Mouse (Mus musculus): ENCODE data around the gene Nudt15. TPM values are rescaled to one million over a fixed set of nuclear protein-coding genes. Genes with fewer than 3 reads are reported as not detected.
"Not testable (repeated sequence)": the region's sequence is repeated elsewhere in the genome, so short reads cannot be mapped to it uniquely, and the experiment has no call there.

Nudt15 gene
- polyA plus RNA-seq, 1 experiment from 2014 or later = 8.5 TPM

GRCm38 (mm10) chr14:73547034-73547433 lies 1.0 kb downstream of the Nudt15 start:
- Histone ChIP-seq H3K9me3 (no peaks in the 10 kb centered on the region), H3K9ac (replicated peaks) (no peak overlapping the region)

GRCm38 (mm10) chr14:73543781-73544180 lies 4.3 kb downstream of the Nudt15 start:
- H3K36me3 ChIP-seq = no peaks in the 10 kb centered on the region
- WGBS = 4% methylated on average over 6 of the region's 6 CpGs
- no peaks in the 10 kb centered on the region for H3K4me1 ChIP-seq
- no peak overlapping the region for H3K4me3 ChIP-seq
- no peak overlapping the region for H3K9ac ChIP-seq (replicated peaks)
- no peaks in the 10 kb centered on the region for H3K9me3 ChIP-seq
- H3K4me2 ChIP-seq (replicated peaks) = no peak overlapping the region
- H3K27me3 ChIP-seq = no peaks in the 10 kb centered on the region
- no peak overlapping the region for H3K27ac ChIP-seq (replicated peaks)
- ATAC-seq (replicated peaks) = peak; percentile 58; the same call in 1 of the 2 replicates

More at GRCm38 (mm10) chr14:73547034-73547433, 1.0 kb downstream of the Nudt15 start:
- no peak for ATAC-seq (replicated peaks)
- H3K27ac ChIP-seq (replicated peaks) = no peak overlapping the region
- no peak overlapping the region for H3K4me3 ChIP-seq
- H3K36me3 ChIP-seq = no peaks in the 10 kb centered on the region
- H3K27me3 ChIP-seq = no peaks in the 10 kb centered on the region
- no peak overlapping the region for H3K4me2 ChIP-seq (replicated peaks)
- WGBS = 72% methylated on average over 4 of the region's 4 CpGs
- H3K4me1 ChIP-seq = 0 out of 2 replicates have a peak, but pooled peaks cover under 1% of the 10 kb centered on the region

- H3K4me1 ChIP-seq = no peaks in the 10 kb centered on the region
- no peak for ATAC-seq (replicated peaks)
- no peak overlapping the region for H3K9ac ChIP-seq (replicated peaks)
- H3K4me2 ChIP-seq (replicated peaks) = no peak overlapping the region
- 97% methylated on average over 2 of the region's 2 CpGs for WGBS
- H3K4me3 ChIP-seq = no peak overlapping the region
- no peaks in the 10 kb centered on the region for H3K36me3 ChIP-seq
- no peak overlapping the region for H3K27ac ChIP-seq (replicated peaks)
- H3K27me3 ChIP-seq = no peaks in the 10 kb centered on the region
- H3K9me3 ChIP-seq = no peaks in the 10 kb centered on the region
Observed at GRCm38 (mm10) chr14:73535641-73536040, 12.4 kb downstream of the Nudt15 start.

DNA sequence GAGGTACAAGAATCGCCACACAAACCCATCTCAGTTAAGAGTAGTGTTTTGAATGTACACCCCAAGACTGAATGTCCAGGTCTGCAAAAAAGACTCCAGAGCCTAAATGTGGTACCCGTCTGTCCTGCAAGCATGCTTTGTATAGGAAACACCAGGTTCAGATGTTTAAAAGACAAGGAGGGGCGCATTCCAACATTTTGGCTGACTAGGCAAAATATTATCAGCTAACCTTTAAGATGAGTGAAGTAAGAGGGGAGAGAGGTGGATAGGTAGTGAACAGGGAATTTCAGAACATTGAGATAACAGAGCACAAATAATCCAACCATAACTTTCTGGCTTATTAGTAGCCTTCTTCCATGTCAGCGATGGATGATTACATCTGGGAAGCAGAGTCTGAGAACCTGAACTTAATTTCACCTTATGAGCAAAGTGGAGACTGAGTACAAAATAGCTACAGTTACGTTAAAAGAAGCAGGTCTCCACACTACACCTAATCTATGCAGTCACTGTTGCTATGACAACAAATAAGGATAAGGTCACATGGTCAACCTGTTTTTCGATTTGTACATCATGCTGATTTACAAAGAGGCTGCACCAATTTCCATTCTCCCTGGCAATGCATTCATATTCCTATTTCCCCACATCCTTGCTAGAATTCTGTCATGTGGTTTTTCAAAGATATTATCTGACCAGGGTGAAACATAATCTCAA lies 14.1 kb downstream of the Nudt15 start:
- ATAC-seq (replicated peaks) = no peak

DNA sequence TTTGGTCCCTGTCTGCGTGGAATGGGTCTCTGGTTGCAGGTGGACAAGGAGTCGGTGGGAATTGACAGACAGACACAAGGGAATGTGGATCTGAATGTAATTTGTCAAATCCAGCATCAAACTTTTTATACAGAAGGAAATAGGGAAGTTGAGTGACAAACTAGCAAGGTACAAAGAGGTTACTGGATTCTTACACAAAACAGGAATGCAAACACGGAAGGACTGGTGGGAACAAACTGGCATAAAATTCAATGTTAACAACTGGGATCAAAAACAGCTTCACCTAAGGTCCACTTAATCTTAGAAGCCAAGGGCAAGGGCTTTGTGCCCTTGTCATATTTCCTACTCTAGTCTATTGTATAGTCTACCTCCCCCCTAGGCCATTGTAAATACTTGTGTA lies 19.4 kb downstream of the Nudt15 start:
- not testable (repeated sequence) for H3K27ac ChIP-seq (replicated peaks); H3K4me3 ChIP-seq; H3K9me3 ChIP-seq; H3K4me1 ChIP-seq; H3K27me3 ChIP-seq; ATAC-seq (replicated peaks); H3K9ac ChIP-seq (replicated peaks); H3K36me3 ChIP-seq; H3K4me2 ChIP-seq (replicated peaks)
- WGBS = 91% methylated on average over 3 of the region's 3 CpGs

More for the DNA sequence above, 14.1 kb downstream of the Nudt15 start:
- H3K36me3 ChIP-seq = no peaks in the 10 kb centered on the region
- no peaks in the 10 kb centered on the region for H3K27me3 ChIP-seq
- no peaks in the 10 kb centered on the region for H3K9me3 ChIP-seq
- H3K4me3 ChIP-seq = no peak overlapping the region
- no peaks in the 10 kb centered on the region for H3K4me1 ChIP-seq
- no peak overlapping the region for H3K4me2 ChIP-seq (replicated peaks)
- 67% methylated on average over 6 of the region's 6 CpGs for WGBS
- no peak overlapping the region for H3K9ac ChIP-seq (replicated peaks)
- no peak overlapping the region for H3K27ac ChIP-seq (replicated peaks)

DNA sequence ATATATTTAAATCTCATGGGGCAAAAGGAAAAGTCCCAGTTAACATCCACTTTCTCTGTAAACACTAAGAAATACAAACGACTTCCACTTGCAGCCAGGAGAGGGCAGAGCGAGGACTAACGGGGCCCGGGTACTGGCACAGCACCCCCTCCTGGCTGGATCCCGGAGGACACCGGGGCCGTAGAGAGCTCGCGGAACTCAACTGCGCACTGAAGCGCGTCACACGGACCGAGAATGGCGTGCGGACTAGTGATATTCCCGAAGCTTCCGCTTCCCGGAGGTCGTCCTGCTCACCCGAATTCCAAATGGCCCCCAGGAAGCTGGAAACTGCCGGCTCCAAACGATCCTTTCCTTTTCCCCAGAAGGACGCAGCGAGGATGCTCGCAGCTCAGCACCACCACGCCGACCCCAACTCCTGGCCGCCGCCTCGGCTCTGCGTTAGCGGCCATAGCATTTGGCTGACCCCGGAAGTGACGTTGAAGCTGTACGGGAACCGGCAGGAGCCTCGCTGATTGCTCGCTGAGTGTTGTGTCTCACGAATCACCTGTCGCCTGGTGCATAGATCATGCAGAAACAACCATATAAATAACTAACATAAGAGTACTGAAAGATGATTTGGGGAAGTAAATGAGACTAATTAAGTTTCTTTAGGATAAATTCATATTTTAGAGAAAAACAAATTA lies 23.1 kb downstream of the Nudt15 start, which contains the start of gene Sucla2:
TSS of gene Sucla2 (plus strand) at position 554 of the 683 bp plus-strand sequence.
- peaks cover 6% of the 10 kb centered on the region for H3K4me1 ChIP-seq
- peak within 1 kb of the TSS; percentile 58 for H3K9ac ChIP-seq (replicated peaks)
- WGBS = under 1% methylated on average over 41 of the region's 41 CpGs
- H3K4me2 ChIP-seq (replicated peaks) = peak within 1 kb of the TSS; percentile 39
- no peaks in the 10 kb centered on the region for H3K27me3 ChIP-seq
- no peaks in the 10 kb centered on the region for H3K9me3 ChIP-seq
- ATAC-seq (replicated peaks) = peak; percentile 100
- peak within 1 kb of the TSS; percentile 95 for H3K27ac ChIP-seq (replicated peaks)
- H3K4me3 ChIP-seq = peak within 1 kb of the TSS; percentile 53
- H3K36me3 ChIP-seq = no peaks in the 10 kb centered on the region

GRCm38 (mm10) chr14:73524136-73524535 lies 23.9 kb downstream of the Nudt15 start:
- no peak overlapping the region for H3K4me3 ChIP-seq
- no peak overlapping the region for H3K4me2 ChIP-seq (replicated peaks)
- WGBS = 73% methylated on average over 3 of the region's 3 CpGs
- no peak overlapping the region for H3K9ac ChIP-seq (replicated peaks)
- ATAC-seq (replicated peaks) = no peak; the same call in 1 of the 2 replicates
- no peaks in the 10 kb centered on the region for H3K36me3 ChIP-seq
- H3K9me3 ChIP-seq = no peaks in the 10 kb centered on the region
- no peaks in the 10 kb centered on the region for H3K27me3 ChIP-seq
- no peak overlapping the region for H3K27ac ChIP-seq (replicated peaks)
- peaks cover 6% of the 10 kb centered on the region for H3K4me1 ChIP-seq

GRCm38 (mm10) chr14:73509765-73510423 lies 38.1 kb downstream of the Nudt15 start, which contains the start of gene Med4:
Med4 (plus strand) TSS chr14:73510025.
- Histone ChIP-seq H3K36me3 (peaks cover 6% of the 10 kb centered on the region; the same call in 1 of the 2 replicates), H3K27ac (replicated peaks) (peak within 1 kb of the TSS; percentile 56; the same call in 1 of the 2 replicates), H3K9me3 (no peaks in the 10 kb centered on the region), H3K9ac (replicated peaks) (peak within 1 kb of the TSS; percentile 94), H3K4me3 (peak within 1 kb of the TSS; percentile 79), H3K27me3 (no peaks in the 10 kb centered on the region), H3K4me1 (peaks cover 22% of the 10 kb centered on the region), H3K4me2 (replicated peaks) (peak within 1 kb of the TSS; percentile 90)
- ATAC-seq (replicated peaks) = peak; percentile 96
- WGBS = under 1% methylated on average over 41 of the region's 41 CpGs

DNA sequence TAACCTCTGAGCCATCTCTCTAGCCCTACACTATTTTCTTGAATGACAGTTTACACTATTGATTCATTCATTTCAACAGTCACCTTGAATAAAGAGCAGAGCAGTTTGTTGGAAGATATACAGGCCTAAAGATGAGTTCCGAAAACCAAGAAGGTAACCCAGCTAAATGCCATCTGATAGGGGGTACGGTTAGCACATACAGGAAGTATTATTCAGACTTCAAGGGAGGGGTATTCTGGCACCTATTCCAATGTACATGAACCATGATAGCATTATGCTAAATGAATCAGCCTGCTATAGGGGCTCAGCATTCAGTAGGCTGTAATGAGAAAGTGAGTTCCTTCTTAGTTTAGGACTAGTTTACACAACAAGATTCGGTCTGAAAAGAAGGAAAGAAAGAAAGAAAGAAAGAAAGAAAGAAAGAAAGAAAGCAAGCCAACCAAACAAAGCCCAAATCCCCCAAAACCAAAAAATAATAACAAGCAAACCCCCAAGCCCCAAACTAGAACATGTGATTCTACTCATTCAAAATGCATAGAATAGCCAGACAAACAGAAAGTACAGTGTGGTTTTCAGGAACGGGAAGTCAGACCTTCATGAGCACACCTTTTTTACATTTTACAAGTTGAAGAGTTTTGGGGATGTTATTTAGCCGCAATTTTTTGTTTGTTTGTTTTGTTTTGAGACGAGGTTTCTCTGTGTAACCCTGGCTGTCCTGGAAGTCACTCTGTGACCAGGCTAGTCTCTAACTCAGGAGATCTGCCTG lies 39.2 kb downstream of the Nudt15 start:
- no peak for ATAC-seq (replicated peaks)
- WGBS = 96% methylated on average over 6 of the region's 6 CpGs
- H3K36me3 ChIP-seq = peaks cover 2% of the 10 kb centered on the region; the same call in 1 of the 2 replicates

GRCm38 (mm10) chr14:73507702-73508376 lies 40.2 kb downstream of the Nudt15 start:
- Histone ChIP-seq H3K4me3 (no peak overlapping the region), H3K4me1 (peaks cover 34% of the 10 kb centered on the region), H3K27ac (replicated peaks) (no peak overlapping the region), H3K4me2 (replicated peaks) (no peak overlapping the region), H3K27me3 (no peaks in the 10 kb centered on the region), H3K9me3 (no peaks in the 10 kb centered on the region), H3K36me3 (no peaks in the 10 kb centered on the region), H3K9ac (replicated peaks) (no peak overlapping the region)
- ATAC-seq (replicated peaks) = no peak
- WGBS = 83% methylated on average over 11 of the region's 11 CpGs

More for the DNA sequence above, 39.2 kb downstream of the Nudt15 start:
- H3K27ac ChIP-seq (replicated peaks) = no peak overlapping the region
- no peak overlapping the region for H3K9ac ChIP-seq (replicated peaks)
- H3K9me3 ChIP-seq = no peaks in the 10 kb centered on the region
- H3K4me1 ChIP-seq = peaks cover 25% of the 10 kb centered on the region
- H3K27me3 ChIP-seq = no peaks in the 10 kb centered on the region
- no peak overlapping the region for H3K4me3 ChIP-seq
- H3K4me2 ChIP-seq (replicated peaks) = no peak overlapping the region

DNA sequence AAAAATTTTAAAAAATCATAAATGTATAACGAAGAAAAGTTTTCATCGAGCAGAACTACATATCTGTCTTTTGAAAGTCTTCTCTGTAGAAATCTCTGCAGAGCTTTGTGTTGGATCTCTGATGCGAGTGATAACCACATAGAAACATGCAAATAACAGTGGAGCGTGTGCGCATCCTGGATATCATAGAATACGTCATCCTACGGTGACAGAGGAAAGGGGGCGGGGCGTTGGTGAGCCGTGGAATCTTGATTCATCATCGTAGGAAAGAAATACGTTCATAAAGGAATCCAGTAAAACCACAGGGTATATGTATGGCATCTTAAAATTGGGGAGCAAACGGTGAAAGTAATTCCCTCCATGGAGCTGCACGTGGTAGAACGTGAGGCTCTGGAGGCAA lies 40.8 kb downstream of the Nudt15 start:
- Histone ChIP-seq H3K36me3 (no peaks in the 10 kb centered on the region), H3K4me2 (replicated peaks) (no peak overlapping the region), H3K4me1 (peaks cover 36% of the 10 kb centered on the region), H3K4me3 (no peak overlapping the region), H3K27me3 (no peaks in the 10 kb centered on the region), H3K9me3 (no peaks in the 10 kb centered on the region), H3K9ac (replicated peaks) (no peak overlapping the region), H3K27ac (replicated peaks) (no peak overlapping the region)
- WGBS = 91% methylated on average over 15 of the region's 15 CpGs
- ATAC-seq (replicated peaks) = no peak

Measured in forebrain, embryonic 15.5 days (tissue).